Mouse (Mus musculus): ENCODE measurements around the gene Trpv3.
A peak's percentile ranks its signal among the peaks of the same experiment; 100 is the strongest.
"Not testable (repeated sequence)": the region's sequence is repeated elsewhere in the genome, so short reads cannot be mapped to it uniquely, and the experiment has no call there.

The Trpv3 gene

DNA sequence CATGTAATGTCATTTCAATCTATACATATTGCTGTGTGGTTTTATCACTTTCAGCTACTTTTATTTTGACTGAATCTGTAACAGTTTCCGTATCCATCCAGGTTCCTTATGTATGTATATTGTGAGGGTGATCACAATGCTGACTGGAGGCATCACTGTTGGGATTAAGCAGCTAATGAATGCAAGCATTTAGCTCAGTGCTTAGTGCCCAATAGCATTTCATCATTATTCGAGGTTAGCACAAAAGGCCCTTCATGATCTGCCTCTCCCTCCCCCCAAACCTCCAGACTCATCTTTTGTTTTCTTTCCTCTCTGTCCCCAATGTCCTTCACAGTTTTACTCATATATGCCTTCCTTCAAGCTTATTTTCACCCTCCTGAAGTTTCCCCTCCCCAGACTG, 35.9 kb downstream of the Trpv3 start:
- DNase-seq, result no peak

DNA sequence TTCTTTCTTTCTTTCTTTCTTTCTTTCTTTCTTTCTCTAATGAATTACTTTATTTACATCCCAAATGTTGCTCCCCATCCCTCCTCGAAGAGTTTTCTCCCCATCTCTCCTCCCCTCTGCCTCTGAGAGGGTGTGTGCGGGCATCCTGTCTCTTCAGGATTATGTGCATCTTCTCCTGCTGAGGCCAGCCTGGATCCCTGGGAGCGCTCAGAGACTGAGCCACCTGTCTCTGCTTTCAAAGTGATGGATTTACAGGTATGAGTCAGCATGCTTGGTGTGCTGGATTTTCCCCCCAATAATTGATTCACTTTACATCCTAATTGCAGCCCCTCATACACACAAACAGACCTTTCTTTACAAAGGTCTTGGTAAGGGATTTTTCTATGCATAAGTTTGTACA, 48.8 kb downstream of the Trpv3 start:
- DNase-seq, result no peak

DNA sequence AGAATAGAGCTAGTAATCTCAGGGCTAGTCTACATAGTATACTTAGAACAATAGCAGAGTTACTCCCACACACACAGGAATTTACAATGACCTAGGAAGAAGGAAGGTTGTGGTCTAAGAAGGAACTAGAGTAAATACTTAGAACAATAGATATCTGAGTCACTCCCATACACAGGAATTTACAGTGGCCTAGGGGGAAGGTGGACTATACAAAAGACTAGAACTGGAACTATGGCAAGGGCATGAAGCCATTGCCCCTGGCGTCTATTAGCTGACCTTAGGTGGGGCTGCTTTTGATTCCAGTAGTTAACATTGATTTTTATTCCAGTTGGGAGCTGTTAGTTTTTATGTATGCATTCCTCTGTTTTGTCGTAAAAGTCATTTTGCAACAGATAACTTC, 51.4 kb downstream of the Trpv3 start:
- not testable (repeated sequence) for DNase-seq

DNA sequence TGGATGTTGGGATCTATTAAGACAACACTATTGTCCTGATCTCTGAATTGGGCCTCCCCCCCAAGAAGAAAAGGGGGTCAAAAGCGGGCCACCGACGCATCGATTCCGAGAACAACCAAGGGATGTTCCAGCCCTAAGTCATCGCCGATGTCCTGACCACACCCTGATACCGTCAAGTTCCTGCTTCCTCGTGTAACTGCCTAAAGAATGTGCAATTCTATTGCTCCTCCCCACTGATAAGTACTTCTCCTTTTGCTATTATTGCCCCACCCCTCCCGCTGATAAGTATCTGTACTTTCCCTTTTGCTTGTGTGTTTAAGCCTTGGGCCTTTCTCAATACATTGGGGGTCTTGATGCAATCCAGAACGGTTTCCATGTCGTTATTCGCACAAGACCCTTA, 53.9 kb downstream of the Trpv3 start:
- not testable (repeated sequence) for DNase-seq

DNA sequence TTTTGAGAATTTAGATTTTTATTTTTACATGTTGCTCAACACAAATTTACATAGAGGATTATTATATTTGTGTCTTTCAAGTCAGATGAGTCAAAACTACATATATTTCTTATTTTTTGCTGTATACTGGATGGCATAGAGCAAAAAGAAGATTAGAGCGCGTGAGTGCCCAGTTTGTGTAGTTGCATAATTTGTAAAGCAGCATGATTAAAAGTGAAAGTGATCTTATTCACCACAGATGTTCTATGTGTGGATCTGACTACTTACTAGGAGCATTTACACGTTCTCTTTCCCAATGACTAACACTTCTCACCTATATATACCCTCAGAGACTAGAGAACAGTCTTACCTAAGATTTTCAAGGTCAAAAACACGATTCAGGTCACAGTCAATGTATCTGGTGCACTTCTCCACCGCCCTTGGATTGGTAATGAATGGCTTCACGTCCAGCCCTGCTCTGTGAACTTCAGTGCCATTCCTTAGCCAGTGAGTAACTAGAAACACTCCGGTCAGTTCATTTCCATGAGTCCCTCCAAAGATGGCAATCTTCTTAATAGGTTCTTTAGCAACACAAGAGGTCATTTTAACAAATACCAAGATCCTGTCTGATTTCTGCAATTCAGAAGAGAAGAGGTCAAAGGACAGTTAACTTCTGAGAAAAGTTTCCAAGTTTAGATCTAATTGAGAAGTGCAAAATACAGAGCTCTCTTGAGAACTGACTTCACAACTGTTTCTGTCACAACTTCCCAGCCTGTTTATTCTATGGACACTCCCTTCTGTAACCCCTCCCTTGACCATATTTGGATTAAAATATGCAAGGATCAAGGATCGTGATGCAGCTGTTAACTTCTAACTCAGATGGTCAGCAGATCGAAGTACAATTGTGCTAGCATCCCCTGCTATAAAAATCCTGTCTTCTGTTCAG, 57.0 kb downstream of the Trpv3 start:
- peak; percentile 14 for DNase-seq

DNA sequence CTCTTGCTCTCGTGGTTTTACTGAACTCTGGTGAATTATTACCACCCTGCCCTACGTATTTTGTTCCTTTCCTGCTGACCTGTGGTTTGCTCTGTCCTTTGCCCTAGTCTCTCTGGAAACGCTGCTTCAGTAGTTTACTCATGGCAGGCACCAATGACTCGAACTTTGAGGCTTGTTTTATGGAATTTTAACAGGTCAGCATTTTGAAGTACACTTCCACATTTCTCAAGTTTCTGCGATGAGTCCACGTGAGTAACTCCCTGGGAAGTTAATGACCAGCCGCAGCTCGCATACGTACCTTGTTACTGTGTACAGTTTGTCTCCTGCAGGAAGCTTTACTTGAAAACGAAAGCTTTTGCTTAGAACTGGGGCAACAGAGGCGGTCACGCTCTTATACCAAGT, 59.3 kb downstream of the Trpv3 start:
- DNase-seq, result peak; percentile 71

DNA sequence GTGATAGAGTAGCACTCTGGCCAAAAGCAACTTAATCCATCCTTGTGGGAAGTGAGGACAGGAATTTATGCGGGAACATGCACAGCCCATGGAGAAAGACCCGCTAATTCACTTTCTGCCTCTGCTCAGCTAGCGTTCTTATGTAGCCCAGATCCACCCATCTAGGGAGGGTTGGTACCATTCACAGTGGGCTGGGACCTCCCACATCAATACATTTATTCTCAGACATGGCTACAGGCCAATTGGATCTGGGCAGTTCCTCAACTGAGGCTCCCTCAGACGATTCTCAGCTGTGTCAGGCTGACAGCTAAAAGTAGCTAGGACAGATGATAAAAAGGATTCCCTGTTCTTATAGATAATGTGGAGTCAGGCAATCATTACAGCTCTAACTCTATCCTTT, 60.2 kb downstream of the Trpv3 start:
- DNase-seq, result no peak

DNA sequence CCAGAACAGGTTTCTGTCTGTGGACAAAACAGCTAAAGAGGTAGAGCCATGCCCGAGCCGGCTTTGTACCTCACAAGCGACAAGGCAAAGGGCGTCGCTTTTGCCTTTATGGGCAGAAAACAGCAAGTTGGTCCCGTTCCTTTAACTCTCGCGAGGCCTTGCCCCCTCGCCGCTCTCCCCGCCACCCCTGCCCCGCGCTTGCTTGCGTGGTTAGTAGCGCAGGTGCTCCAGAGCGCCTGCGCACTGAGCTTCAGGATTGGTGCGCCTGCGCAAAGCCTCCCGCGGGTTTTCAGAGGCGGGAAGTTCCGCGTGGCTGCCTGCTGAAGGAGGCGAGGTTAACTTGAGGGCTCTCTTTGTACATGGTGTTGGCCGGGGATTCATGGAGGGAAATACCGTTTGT, 62.3 kb downstream of the Trpv3 start, which contains the start of the genes Aspa, Gm49340 and Spata22:
TSS of gene Aspa (minus strand) at position 155 of the 400 bp plus-strand sequence.
TSS of gene Gm49340 (plus strand) at position 300 of the 400 bp plus-strand sequence.
TSS of gene Spata22 (plus strand) at position 300 of the 400 bp plus-strand sequence.
- DNase-seq, result no peak

DNA sequence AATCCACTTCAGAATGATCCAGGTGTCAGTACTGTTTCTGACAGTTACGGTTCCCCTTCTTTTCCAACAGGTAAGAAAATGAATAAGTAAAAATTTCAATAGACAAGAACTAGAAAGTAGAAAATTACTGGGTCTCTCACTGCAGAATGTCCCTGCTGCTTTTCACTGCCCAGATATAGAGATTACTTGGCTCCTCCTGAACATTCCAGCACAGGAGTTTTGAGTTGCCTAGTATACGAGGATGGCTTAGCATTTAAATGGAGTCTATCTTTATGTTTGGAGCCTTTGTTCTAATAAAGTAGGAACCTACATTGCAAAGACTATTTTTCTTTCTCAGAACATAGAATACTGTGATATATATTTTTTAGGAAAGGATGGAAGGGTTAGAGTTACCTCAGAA, 66.2 kb downstream of the Trpv3 start:
- DNase-seq, result no peak

DNA sequence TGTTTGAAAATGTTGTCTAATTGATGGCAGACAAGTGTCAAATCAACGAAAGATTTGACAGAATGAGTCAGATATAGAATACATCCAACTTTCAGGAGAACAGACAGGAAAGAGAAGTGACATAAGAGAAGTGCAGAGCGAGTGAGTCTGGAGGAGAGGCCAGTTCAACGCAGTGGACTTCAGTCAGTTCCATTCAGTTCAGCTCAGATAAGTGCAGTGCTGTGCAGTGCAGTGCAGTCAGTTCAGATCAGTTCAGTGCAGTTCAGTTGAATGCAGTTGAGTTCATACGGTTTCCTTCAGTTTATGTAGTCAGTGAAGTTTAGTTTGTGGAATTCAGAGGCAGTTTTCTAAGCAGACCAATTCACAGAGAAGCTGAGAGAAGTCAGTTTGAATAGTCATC, 69.7 kb downstream of the Trpv3 start:
- DNase-seq, result no peak

Measured in kidney, adult 18-20 months (tissue).